Mouse (Mus musculus) WW6 (cell line): ENCODE results near the gene Samd15.

Experiments
- DNase-seq: peaks from one replicate; pipeline ENCODE4 v3.0.0-alpha.2; 2013; ENCODE audit warnings: low read depth, low spot score

Gene Samd15

DNA sequence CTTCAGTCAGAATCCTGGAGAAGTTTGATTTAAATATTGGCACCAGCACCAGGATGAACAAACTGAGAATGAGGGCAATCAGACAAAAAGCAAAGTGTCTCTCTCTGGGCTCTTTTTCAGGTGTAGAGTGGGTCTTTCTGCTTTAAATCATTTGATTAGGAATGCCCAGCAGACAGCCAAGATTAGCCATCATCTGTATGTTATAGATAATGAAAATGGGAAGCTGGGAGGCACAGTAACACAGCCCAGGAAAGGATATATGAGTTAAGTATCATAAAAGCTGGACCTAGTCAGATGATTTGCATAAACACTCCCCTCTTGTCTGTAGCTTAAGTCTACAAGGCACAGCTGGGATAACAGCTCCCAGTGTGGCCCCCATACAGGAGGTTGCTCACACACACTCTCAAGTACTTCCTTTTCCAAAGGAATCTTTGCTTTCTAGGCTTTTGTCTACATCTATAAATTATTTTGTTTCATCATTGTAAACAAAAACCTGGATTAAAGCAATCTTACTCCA, 30.9 kb downstream of the Samd15 start:
- DNase-seq, result no peak

DNA sequence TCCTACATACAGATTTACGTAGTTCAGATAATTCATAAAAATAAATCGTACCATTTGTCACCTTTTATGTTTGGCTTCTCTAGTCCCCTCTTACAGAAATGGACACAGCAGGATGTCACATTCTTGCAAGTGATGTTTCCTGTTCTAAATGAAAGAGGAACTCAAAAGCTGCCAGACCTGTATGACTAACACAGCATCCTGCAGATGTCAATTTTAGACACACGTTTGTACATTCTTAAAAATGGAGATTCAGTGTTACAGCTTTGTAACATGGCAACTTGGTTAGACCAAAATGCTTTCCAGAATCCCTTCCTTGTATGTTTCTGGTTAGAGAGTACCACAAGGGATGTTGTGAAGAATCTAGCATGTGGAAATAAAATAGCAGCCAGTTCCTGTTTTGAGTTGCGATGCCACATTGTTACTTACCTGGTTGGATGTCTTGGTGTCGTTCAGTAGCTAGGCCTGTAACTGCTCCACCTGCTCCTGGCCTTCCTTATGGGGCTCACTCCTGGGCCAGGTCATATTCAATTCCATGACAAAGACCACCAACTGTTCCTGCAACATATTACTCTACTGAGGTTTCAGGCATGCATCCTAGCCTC, 37.5 kb downstream of the Samd15 start:
- DNase-seq, result no peak

- DNase-seq, result no peak
Measured at GRCm38 (mm10) chr12:87238632-87239031, 39.1 kb downstream of the Samd15 start, which contains the start of gene Noxred1. TSS of gene Noxred1 (minus strand) at chr12:87238732.

GRCm38 (mm10) chr12:87250161-87250560, 50.6 kb downstream of the Samd15 start:
- no peak for DNase-seq

GRCm38 (mm10) chr12:87253878-87254277, 54.4 kb downstream of the Samd15 start:
- no peak for DNase-seq

- no peak for DNase-seq
Measured at GRCm38 (mm10) chr12:87256629-87257028, 57.1 kb downstream of the Samd15 start.

DNA sequence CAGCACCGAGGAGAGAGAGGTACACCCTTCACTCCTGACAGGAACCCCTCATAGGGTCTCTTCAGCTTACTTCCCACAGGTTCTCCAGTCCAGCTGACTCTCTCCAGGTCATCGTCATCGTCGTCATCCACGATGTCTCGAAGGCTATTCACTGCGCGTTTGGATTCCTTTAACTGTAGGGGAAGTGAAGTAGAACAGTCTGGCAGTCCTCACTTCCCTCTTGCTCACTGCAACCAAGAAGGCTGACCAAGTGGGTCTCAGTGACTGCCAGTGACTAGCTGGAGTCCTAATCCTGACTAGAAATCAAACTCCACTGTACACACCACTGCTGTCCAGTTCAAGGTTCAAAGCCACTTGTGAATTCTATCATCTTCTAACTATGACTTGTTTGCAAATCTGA, 61.0 kb downstream of the Samd15 start:
- no peak for DNase-seq
